Mouse (Mus musculus) yolk sac, embryonic 10.5 days (tissue): ENCODE results near the gene Ppa1.

ENCODE experiments used
- DNase-seq: peaks from one replicate; pipeline ENCODE4 v3.0.0-alpha.2; 2017; ENCODE audit warnings: low spot score

The Ppa1 gene

GRCm38 (mm10) chr10:61695703-61696559 lies 47.6 kb downstream of the Ppa1 start:
- peak; percentile 38 for DNase-seq

DNA sequence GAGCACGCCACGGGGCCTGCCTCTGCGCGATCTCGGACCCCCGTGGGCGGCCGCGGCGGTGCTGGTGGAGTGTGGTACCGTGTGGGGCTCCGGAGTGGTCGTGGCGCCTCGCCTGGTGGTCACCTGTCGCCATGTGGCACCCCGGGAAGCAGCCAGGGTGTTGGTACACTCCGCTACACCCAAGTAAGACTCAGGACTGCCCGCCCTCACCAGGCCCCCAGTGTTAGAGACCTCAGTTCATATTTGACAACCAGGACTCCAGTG lies 48.1 kb downstream of the Ppa1 start:
- DNase-seq, result no peak

GRCm38 (mm10) chr10:61697028-61697427 lies 48.7 kb downstream of the Ppa1 start:
- DNase-seq, result no peak

DNA sequence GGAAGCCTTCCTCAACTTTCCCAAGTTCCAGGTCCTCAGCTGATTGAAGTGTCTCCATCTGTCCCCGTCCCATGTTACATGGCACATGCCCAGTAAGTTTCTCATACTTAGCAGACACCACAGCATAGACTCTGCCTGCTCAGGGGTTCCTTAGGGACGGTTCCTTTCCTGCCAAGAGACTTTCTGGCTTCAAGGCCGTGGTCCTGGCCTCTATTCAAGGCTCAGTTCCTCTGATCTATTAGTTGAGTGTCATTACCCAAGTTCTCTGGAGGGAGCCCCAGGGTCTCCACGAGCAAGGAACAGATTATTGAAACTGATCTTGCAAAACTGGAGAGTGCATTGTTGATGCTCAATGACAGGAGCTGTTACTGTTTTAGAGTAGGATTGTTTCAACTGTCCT lies 56.3 kb downstream of the Ppa1 start:
- no peak for DNase-seq

GRCm38 (mm10) chr10:61706412-61707375 lies 58.3 kb downstream of the Ppa1 start:
- no peak for DNase-seq

- DNase-seq, result no peak
Observed at GRCm38 (mm10) chr10:61713601-61714000, 65.2 kb downstream of the Ppa1 start.

DNA sequence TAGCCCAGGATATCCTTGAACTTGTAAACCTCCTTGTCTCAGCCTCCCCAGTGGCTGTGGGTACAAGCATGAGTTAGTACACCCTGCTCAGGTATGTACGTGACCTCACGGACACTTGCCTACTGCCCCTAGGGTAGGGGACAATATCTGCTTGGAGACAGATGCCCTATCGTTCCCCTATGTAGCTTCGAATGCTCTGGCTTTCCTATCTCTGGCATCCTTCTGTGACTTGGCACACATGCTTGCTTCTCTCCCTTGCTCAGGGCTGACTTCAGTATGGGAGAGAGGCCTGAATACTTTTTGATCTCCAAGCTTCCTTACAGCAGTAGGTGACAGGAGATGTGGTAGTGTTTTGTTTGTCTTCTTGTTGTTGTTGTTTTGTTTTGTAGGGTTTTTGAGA lies 65.8 kb downstream of the Ppa1 start:
- DNase-seq, result no peak

DNA sequence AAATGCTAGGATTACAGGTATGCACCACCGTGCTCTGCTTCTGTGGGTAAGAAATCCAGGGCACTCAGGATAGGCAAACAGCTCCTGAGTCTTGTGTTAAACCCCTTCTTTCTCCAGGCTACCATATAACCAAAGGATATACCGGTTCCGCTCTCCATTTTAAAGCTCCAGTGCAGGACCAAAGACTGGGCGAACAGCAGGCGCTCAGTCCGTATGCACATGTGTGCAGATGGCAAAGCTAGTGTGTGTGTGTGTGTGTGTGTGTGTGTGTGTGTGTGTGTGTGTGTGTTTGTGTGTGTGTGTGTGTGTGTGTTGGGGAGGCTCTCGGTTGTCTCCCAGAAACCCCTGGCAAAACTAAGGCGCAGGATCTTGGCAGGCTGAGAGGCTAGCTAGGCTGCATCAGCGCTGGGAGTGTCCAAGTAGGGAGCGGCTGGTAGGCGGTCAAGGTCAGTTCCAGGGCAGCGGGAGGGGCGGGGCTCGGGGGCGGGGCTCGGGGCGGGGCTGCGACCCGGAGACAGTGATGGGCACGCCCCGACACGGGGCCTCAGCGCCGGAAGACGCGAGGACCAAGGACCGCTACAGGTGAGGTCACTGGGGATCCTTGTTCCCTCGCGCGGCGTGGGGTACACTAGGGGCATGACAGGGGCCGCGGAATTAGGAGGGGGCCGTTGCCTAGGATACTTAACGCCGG lies 66.6 kb downstream of the Ppa1 start, which contains the start of gene Aifm2:
Gene Aifm2, plus strand, starts transcription at position 493 of the 691 bp plus-strand sequence.
- DNase-seq, result peak; percentile 86

- DNase-seq, result no peak
Observed at GRCm38 (mm10) chr10:61715462-61715837, 67.1 kb downstream of the Ppa1 start.

- DNase-seq, result no peak
Observed at GRCm38 (mm10) chr10:61715996-61716864, 67.9 kb downstream of the Ppa1 start.

DNA sequence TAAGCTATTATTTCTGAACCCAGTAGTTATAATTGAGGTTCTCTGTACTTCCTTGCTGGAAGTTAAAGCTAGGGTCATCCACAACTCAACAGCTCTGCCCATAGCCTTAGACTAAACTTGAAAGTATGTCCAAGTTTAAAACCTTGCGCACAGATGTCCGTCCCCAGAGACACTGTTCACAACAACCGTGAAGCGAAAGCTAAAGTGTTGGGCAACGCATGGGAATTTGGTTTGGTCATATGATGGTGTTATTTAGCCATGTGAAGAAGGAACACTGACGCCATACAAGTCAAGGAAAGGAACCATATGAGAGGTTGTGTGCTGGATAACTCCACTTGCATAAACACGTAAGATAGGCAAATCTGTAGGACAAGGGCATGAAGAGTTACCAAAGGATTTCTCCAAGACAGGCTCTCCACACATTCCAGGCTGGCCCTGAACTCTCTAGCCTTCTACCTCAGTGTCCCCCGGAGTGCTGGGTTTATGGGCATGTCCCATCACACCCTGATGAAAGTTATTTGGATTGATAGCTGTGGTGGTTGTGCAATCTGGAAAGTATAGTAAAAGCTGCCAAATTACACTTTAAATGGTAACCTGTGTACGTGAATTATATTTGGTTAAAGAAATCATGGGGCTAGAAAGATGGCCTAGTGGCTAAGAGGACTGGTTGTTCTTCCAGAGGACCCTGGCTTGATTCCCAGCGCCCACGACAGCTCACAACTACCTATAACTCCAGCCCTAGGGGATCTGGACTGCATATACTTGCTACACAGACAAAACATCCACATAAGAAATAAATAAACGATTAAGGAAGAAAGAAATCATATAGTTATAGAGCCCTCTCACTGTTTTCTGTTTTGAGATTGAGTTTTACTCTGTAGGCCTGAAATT lies 69.3 kb downstream of the Ppa1 start:
- no peak for DNase-seq

GRCm38 (mm10) chr10:61720331-61720730 lies 72.0 kb downstream of the Ppa1 start:
- DNase-seq, result no peak

DNA sequence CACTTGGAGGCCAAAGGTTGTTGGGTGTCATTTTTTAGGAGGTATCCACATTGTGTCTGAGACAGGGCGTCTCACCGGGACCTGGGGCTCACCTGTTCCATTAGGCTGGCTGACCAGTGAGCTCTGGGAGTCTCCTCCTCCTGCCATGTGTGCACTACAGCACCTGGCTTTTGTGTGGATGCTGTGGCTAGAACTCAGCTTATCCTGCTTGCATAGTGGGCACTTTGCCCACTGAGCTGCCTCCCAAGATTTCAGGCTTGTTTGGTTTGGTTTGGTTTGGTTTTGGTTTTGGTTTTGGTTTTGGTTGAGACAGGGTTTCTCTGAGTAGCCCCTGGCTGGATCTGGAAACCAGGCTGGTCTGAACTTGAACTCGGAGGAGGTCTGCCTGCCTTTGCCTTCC lies 73.9 kb downstream of the Ppa1 start:
- DNase-seq, result no peak

DNA sequence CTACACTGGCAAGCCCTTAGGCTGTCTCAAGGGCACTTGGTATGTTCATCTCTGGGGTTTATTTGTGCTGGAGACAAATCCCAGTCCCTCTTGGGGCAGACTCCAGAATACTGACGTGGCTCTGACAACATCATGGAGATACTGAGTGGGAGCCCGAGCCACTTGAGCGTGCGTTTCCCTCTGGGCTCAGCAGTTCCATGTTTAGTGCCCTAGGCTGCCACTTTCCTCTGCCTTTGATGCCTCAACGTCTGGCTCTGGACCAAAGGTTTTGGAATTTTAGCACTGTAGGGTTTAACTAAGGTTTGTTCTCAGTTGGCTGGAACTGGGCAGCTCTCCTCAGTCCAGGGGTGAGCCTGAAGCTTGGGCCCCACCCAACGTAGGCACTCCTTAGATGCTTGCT lies 74.9 kb downstream of the Ppa1 start:
- no peak for DNase-seq
